Mouse (Mus musculus): ENCODE data around the gene Krcc1. TPM values are rescaled to one million over a fixed set of nuclear protein-coding genes. Genes with fewer than 3 reads are reported as not detected.
"Not testable (repeated sequence)": the region's sequence is repeated elsewhere in the genome, so short reads cannot be mapped to it uniquely, and the experiment has no call there.

Krcc1 gene
- polyA plus RNA-seq, 1 experiment from 2014 or later, result 20.3 TPM

DNA sequence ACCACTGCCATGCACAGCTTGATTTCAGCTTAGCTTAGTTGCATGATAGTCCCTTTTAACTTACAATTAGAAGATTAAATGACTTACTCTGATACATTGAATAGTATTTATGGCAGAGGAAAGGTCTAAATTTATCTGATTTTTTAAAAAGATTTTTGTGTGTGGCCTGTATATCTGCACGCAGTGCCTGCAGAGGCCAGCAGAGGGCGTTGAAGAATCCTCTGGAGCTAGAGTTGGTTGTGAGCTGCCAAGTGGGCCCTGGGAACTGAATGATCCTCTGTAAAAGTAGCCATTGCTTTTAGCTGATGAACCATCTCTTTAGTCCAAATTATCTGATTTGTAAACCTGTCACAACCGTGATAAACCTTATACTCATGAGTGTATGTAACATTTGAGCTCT, 27.3 kb downstream of the Krcc1 start:
- H3K4me1 ChIP-seq (ENCODE audit: control insufficient read depth, insufficient read depth, low read depth, low read length), result no peaks in the 10 kb centered on the region
- no peaks in the 10 kb centered on the region for H3K9me3 ChIP-seq (ENCODE audit: control insufficient read depth, low read length)
- no peak overlapping the region for H3K4me2 ChIP-seq (ENCODE audit: low read length)
- 36% methylated on average over 3 of the region's 3 CpGs for WGBS
- no peak for ATAC-seq
- no peak overlapping the region for H3K4me3 ChIP-seq (ENCODE audit: low read length)
- no peak overlapping the region for H3K27ac ChIP-seq (ENCODE audit: low read depth, low read length)
- no peaks in the 10 kb centered on the region for H3K36me3 ChIP-seq (ENCODE audit: control insufficient read depth, insufficient read depth, low read length)
- no peak overlapping the region for H3K9ac ChIP-seq (ENCODE audit: low read depth, low read length)
- H3K27me3 ChIP-seq (replicated peaks; ENCODE audit: control insufficient read depth, insufficient read depth, low read length), result no peaks in the 10 kb centered on the region

DNA sequence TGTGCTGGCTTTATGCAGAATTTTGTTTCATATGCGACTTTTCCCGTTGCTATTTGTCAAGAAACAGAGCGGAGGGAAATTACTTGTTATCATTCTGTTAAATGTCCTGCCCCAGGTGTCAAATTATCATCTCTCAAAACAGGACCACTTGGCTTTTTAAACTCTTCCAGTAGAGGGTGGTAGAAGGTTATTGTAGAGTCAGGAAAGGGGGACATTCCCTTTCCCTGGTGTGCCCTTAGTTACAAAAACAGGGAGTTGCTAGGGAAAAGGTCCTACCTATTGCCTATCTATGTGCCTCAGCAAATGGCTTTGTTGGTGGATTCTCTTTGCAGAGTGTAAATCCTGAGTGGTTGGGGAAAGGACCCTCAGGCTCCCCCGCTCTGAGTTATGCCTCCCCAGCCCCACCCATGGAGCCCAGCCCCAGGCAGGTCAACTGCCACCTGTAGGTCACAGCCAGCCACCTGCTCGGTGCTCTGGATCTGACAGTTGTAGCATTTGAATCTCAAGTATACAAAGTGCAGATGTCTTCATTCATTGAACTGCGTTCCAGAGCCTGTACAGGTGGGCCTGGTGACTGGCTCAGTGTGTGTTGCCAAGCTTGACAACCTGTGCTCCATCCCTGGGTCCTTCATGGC, 30.7 kb downstream of the Krcc1 start:
- no peaks in the 10 kb centered on the region for H3K4me1 ChIP-seq (ENCODE audit: control insufficient read depth, insufficient read depth, low read depth, low read length)
- H3K4me3 ChIP-seq (ENCODE audit: low read length), result no peak overlapping the region
- no peaks in the 10 kb centered on the region for H3K36me3 ChIP-seq (ENCODE audit: control insufficient read depth, insufficient read depth, low read length)
- ATAC-seq, result no peak
- no peak overlapping the region for H3K9ac ChIP-seq (ENCODE audit: low read depth, low read length)
- no peak overlapping the region for H3K4me2 ChIP-seq (ENCODE audit: low read length)
- no peaks in the 10 kb centered on the region for H3K9me3 ChIP-seq (ENCODE audit: control insufficient read depth, low read length)
- no peak overlapping the region for H3K27ac ChIP-seq (ENCODE audit: low read depth, low read length)
- no peaks in the 10 kb centered on the region for H3K27me3 ChIP-seq (replicated peaks; ENCODE audit: control insufficient read depth, insufficient read depth, low read length)
- WGBS, result 67% methylated on average over 6 of the region's 6 CpGs

DNA sequence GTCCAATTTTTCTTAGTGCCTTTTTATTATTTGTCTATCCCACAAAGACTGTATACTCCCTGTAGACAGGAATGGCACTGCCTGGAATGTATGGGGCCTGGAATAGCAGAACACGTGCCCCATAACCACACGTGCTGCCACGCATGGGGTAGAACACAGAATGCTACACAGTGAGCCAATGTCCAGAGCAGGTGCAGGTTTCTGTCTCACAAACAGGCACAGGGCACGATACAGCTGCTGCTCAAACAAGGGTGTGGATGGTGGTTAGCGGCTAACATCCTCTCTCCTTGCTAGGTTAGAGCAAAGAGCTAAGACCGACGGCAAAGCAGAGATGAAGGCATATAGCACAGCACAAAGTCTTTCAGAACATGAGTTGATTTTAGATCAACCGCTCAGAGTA, 36.0 kb downstream of the Krcc1 start:
- Histone ChIP-seq H3K9me3 (ENCODE audit: control insufficient read depth, low read length) (no peaks in the 10 kb centered on the region), H3K27me3 (replicated peaks; ENCODE audit: control insufficient read depth, insufficient read depth, low read length) (no peaks in the 10 kb centered on the region), H3K27ac (ENCODE audit: low read depth, low read length) (no peak overlapping the region), H3K9ac (ENCODE audit: low read depth, low read length) (no peak overlapping the region), H3K4me3 (ENCODE audit: low read length) (no peak overlapping the region), H3K4me2 (ENCODE audit: low read length) (no peak overlapping the region), H3K36me3 (ENCODE audit: control insufficient read depth, insufficient read depth, low read length) (no peaks in the 10 kb centered on the region), H3K4me1 (ENCODE audit: control insufficient read depth, insufficient read depth, low read depth, low read length) (no peaks in the 10 kb centered on the region)
- 93% methylated on average over 8 of the region's 8 CpGs for WGBS
- no peak for ATAC-seq

DNA sequence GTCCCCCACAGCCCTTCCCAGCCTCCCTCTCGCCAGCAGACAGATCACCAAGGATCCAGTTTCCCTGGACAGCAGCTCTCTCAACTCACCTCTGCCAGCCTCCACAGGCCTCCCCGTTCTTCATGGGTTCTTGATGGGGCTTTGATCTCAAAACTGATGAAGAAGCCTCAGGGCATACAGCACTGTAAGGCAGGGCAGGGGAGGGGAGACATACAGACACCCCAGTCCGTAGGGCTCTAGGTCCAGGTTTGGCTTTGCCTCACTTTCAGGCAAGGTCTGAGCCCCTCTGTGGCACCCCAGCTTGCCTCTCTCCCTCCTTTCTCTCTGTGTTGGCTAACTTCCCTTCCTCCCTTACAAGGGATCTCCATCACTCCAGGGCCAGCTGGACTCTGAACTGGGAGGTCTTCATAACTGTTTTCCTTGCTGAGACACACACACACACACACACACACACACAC, 50.4 kb downstream of the Krcc1 start, which contains the start of gene Smyd1:
Smyd1 (minus strand) TSS at position 408 of the 458 bp plus-strand sequence.
- Histone ChIP-seq H3K27me3 (replicated peaks; ENCODE audit: control insufficient read depth, insufficient read depth, low read length) (no peaks in the 10 kb centered on the region), H3K9ac (ENCODE audit: low read depth, low read length) (no peak within 1 kb of the TSS), H3K27ac (ENCODE audit: low read depth, low read length) (no peak within 1 kb of the TSS), H3K9me3 (ENCODE audit: control insufficient read depth, low read length) (no peaks in the 10 kb centered on the region), H3K4me3 (ENCODE audit: low read length) (no peak within 1 kb of the TSS), H3K4me1 (ENCODE audit: control insufficient read depth, insufficient read depth, low read depth, low read length) (no peaks in the 10 kb centered on the region), H3K36me3 (ENCODE audit: control insufficient read depth, insufficient read depth, low read length) (no peaks in the 10 kb centered on the region), H3K4me2 (ENCODE audit: low read length) (no peak within 1 kb of the TSS)
- no peak for ATAC-seq
- whole genome bisulfite sequencing, result 88% methylated on average over 3 of the region's 3 CpGs

DNA sequence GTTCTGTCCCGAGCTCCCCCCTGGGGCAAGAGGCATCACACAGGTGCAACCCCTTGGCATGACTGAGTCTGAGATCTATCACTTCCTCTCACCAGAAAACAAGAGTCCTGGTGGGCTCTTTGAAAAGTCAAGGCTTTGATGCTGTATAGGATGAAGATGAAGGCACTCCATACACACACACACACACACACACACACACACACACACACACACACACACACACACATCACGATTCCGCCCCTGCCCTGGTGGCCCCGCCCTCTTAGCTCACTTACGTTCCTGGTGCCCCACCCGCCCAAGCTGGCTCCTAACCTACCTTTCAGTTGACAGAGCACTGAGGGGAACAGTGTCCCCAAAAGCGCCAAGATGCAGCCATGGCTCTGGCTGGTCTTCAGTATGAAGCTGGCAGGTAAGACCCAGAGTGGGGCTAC, 51.0 kb downstream of the Krcc1 start, which contains the start of gene Cd8b1:
Cd8b1 (plus strand) TSS at position 298 of the 431 bp plus-strand sequence.
- Histone ChIP-seq H3K4me2 (ENCODE audit: low read length) (no peak within 1 kb of the TSS), H3K4me3 (ENCODE audit: low read length) (no peak within 1 kb of the TSS), H3K36me3 (ENCODE audit: control insufficient read depth, insufficient read depth, low read length) (no peaks in the 10 kb centered on the region), H3K9ac (ENCODE audit: low read depth, low read length) (no peak within 1 kb of the TSS), H3K27me3 (replicated peaks; ENCODE audit: control insufficient read depth, insufficient read depth, low read length) (no peaks in the 10 kb centered on the region), H3K4me1 (ENCODE audit: control insufficient read depth, insufficient read depth, low read depth, low read length) (no peaks in the 10 kb centered on the region), H3K27ac (ENCODE audit: low read depth, low read length) (no peak within 1 kb of the TSS), H3K9me3 (ENCODE audit: control insufficient read depth, low read length) (no peaks in the 10 kb centered on the region)
- no peak for ATAC-seq
- WGBS, result 88% methylated on average over 7 of the region's 7 CpGs

DNA sequence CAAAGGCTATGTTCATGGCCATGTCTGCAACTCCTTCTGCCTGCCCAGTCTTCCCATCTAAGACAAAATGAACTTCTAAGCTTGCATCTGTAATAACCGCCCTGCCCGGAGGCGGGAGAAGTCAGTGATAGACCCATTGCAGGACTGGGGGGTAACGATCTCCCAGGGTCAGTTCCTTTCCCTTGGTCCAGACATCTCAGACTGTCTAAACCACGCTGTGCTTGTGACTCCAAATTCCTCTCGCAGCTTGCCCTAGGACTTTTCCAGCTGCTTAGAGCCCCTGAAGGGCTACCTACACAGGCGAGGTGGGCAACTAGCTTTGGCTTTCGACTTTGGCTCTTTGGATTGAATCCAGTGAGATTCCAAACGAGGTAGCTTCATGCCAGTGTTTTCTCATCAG, 53.3 kb downstream of the Krcc1 start:
- H3K9ac ChIP-seq (ENCODE audit: low read depth, low read length), result no peak overlapping the region
- no peaks in the 10 kb centered on the region for H3K36me3 ChIP-seq (ENCODE audit: control insufficient read depth, insufficient read depth, low read length)
- 93% methylated on average over 9 of the region's 9 CpGs for WGBS
- no peak overlapping the region for H3K4me3 ChIP-seq (ENCODE audit: low read length)
- no peak overlapping the region for H3K4me2 ChIP-seq (ENCODE audit: low read length)
- no peaks in the 10 kb centered on the region for H3K9me3 ChIP-seq (ENCODE audit: control insufficient read depth, low read length)
- no peaks in the 10 kb centered on the region for H3K4me1 ChIP-seq (ENCODE audit: control insufficient read depth, insufficient read depth, low read depth, low read length)
- H3K27me3 ChIP-seq (replicated peaks; ENCODE audit: control insufficient read depth, insufficient read depth, low read length), result no peaks in the 10 kb centered on the region
- ATAC-seq, result no peak
- no peak overlapping the region for H3K27ac ChIP-seq (ENCODE audit: low read depth, low read length)

DNA sequence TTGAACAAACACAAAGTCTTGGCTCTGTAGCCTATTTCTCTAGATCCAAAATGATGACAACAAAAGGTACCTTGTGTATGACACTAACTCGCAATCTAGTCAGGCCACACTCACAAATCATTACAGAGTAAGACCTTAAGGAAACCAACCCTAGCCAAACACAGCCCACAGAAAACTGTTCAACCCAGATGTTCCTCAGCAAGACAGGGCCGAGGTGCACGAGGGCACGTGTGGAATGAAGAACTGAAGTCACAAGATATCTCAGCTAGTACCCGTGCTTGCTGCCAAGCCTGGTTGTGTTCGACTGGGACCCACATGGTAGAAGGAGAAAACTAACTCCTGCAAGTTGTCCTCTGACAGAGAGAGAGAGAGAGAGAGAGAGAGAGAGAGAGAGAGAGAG, 58.4 kb downstream of the Krcc1 start:
- Histone ChIP-seq H3K4me2 (ENCODE audit: low read length) (no peak overlapping the region), H3K4me3 (ENCODE audit: low read length) (no peak overlapping the region), H3K27ac (ENCODE audit: low read depth, low read length) (no peak overlapping the region), H3K9me3 (ENCODE audit: control insufficient read depth, low read length) (no peaks in the 10 kb centered on the region), H3K4me1 (ENCODE audit: control insufficient read depth, insufficient read depth, low read depth, low read length) (no peaks in the 10 kb centered on the region), H3K9ac (ENCODE audit: low read depth, low read length) (no peak overlapping the region), H3K27me3 (replicated peaks; ENCODE audit: control insufficient read depth, insufficient read depth, low read length) (no peaks in the 10 kb centered on the region), H3K36me3 (ENCODE audit: control insufficient read depth, insufficient read depth, low read length) (no peaks in the 10 kb centered on the region)
- no peak for ATAC-seq
- 91% methylated on average over 6 of the region's 6 CpGs for WGBS

DNA sequence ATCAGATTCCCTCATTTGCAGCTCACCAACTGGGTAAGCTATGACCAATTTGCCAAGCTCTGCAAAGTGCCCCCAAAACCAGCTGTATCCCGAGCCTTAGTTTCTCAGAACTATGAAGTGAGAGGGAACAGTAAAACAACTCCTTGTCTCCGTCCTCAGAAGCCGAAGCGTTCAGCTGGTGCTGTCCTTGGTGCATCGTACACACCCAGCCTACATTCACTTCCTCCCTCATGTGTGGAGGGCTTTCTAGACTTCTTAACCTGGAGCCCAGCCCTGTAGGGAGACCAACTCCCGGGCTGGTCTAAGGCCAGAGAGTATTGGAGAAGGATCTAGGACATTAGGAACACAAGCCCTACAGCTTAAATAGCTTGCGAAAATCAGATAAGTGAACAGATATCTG, 59.0 kb downstream of the Krcc1 start:
- ATAC-seq, result no peak
- Histone ChIP-seq H3K27ac (ENCODE audit: low read depth, low read length) (no peak overlapping the region), H3K4me3 (ENCODE audit: low read length) (no peak overlapping the region), H3K4me1 (ENCODE audit: control insufficient read depth, insufficient read depth, low read depth, low read length) (no peaks in the 10 kb centered on the region), H3K36me3 (ENCODE audit: control insufficient read depth, insufficient read depth, low read length) (no peaks in the 10 kb centered on the region), H3K9me3 (ENCODE audit: control insufficient read depth, low read length) (no peaks in the 10 kb centered on the region), H3K27me3 (replicated peaks; ENCODE audit: control insufficient read depth, insufficient read depth, low read length) (no peaks in the 10 kb centered on the region), H3K4me2 (ENCODE audit: low read length) (no peak overlapping the region), H3K9ac (ENCODE audit: low read depth, low read length) (no peak overlapping the region)
- 88% methylated on average over 7 of the region's 7 CpGs for WGBS

DNA sequence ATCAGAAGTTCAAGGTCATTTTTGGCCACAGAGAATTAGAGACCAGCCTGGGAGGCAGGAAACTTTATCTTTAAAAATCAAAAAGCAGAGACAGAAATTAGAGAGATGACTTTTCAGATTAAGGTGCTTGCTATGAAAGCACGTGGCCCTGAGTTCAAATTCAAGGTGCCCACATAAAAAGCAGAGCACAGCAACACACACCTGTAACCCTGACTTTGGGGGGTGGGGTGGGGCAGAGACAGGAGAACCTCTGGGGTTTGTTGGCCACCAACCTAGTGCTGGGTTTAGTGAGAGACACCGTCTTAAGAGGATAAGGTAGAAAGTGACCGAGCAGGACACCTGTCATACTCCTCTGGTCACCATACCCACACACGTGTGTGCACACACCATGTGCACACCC, 60.0 kb downstream of the Krcc1 start:
- not testable (repeated sequence) for H3K4me3 ChIP-seq (ENCODE audit: low read length); H3K4me2 ChIP-seq (ENCODE audit: low read length); H3K9me3 ChIP-seq (ENCODE audit: control insufficient read depth, low read length); H3K4me1 ChIP-seq (ENCODE audit: control insufficient read depth, insufficient read depth, low read depth, low read length); H3K9ac ChIP-seq (ENCODE audit: low read depth, low read length); H3K27me3 ChIP-seq (replicated peaks; ENCODE audit: control insufficient read depth, insufficient read depth, low read length); H3K36me3 ChIP-seq (ENCODE audit: control insufficient read depth, insufficient read depth, low read length); H3K27ac ChIP-seq (ENCODE audit: low read depth, low read length); ATAC-seq
- 88% methylated on average over 1 of the region's 4 CpGs for WGBS

All from hindbrain, embryonic 16.5 days (tissue).